Mouse (Mus musculus): ENCODE data around the gene Pde3b. TPM values are rescaled to one million over a fixed set of nuclear protein-coding genes. Genes with fewer than 3 reads are reported as not detected.
"Not testable (repeated sequence)": the region's sequence is repeated elsewhere in the genome, so short reads cannot be mapped to it uniquely, and the experiment has no call there.

Gene Pde3b
- 10 to 100 TPM in 1 of 2 experiments, 1 to 10 TPM in 1; 9.1 to 10.5 TPM for total RNA-seq (2021)

DNA sequence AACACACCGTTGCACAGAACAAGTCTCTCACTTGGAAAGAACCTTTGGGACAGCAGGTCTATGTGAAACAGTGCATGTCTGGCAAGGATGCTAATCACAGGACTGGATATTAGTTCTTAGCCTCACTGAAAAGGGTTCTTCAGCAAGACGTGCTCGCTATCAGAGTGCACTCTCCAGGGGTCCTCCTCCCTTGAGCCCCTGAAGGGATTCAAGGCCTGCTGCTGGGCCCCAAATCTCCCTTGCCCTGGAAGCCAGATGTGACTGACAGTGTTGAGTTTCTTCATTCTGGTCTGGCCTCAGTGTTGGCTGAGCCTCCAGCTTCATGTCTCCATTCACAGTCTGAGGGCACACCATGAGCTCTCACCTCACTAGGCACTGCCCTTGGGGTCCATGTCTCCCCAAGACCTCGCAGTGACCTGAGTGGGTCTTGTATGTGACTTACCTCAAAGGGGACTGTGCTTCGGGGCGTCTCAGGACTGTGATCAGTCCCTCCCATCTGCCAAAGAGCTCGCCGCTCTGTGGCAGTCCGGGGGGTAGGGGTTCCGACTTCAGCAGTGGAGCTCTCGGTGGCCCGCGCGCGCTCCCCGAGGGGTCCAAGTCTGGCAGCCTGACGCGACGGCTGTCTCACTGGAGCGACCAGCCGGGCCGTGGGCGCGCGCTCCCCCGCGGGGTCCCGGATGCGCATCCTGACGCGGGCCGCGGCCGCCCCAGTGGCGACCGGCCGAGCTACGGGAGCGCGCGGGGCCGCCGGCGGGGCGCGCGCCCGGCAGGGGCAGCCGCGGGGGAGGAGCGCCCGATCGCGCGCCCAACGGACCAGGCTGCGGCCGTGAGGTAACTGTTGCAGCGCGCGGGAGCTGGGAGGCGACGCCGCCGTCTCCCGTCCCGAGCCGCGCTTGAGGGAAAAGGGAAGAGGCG is at the start of gene Pde3b:
Gene Pde3b (plus strand): TSS at position 861 of the 915 bp plus-strand sequence.
- peak; percentile 38 to 52 for DNase-seq (ENCODE audit: extremely low spot score in 1 of 2, low spot score in 1 of 2)

DNA sequence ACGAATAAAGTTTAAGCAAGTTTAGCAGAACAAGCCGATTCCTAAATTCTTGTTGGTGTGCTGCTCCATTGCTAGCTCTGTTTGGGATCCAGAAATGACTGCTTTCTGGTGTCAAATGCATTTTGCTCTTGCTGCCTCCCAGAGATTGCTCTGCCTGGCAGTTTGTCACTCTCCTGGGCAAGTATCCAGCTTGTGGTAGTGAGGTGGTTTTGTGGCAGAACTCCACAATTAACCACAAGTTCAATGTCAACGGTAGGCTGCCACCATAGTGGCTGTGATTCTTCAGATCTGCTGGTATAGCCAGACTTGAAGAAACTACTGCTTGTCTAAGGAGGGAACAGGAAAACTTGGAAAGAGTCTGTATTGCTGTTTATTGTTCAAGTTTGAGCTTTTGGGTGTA is 13.0 kb upstream of the Pde3b start:
- peak in 1 of 2 experiments; percentile 18 for DNase-seq (ENCODE audit: extremely low spot score in 1 of 2, low spot score in 1 of 2)

DNA sequence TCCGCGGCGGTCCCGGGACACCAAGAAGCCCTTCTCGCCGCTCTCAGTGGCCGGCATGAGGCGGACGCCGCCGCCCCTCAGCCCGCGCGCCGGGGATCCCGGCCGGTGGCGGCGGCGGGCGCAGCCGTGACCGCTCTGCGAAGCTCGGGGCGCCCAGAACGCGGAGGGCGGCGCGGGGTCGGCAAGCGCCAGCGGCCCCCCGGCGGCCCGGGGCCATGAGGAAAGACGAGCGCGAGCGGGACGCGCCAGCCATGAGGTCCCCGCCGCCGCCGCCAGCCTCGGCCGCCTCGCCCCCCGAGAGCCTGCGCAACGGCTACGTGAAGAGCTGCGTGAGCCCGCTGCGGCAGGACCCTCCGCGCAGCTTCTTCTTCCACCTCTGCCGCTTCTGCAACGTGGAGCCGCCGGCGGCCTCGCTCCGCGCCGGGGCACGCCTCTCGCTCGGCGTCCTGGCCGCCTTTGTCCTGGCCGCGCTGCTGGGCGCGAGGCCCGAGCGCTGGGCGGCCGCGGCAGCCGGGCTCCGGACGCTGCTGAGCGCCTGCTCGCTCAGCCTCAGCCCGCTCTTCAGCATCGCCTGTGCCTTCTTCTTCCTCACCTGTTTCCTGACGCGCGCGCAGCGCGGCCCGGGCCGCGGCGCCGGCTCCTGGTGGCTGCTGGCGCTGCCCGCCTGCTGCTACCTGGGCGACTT is 397 bp downstream of the Pde3b start:
- DNase-seq (ENCODE audit: extremely low spot score in 1 of 2, low spot score in 1 of 2), result peak; percentile 46 to 51

DNA sequence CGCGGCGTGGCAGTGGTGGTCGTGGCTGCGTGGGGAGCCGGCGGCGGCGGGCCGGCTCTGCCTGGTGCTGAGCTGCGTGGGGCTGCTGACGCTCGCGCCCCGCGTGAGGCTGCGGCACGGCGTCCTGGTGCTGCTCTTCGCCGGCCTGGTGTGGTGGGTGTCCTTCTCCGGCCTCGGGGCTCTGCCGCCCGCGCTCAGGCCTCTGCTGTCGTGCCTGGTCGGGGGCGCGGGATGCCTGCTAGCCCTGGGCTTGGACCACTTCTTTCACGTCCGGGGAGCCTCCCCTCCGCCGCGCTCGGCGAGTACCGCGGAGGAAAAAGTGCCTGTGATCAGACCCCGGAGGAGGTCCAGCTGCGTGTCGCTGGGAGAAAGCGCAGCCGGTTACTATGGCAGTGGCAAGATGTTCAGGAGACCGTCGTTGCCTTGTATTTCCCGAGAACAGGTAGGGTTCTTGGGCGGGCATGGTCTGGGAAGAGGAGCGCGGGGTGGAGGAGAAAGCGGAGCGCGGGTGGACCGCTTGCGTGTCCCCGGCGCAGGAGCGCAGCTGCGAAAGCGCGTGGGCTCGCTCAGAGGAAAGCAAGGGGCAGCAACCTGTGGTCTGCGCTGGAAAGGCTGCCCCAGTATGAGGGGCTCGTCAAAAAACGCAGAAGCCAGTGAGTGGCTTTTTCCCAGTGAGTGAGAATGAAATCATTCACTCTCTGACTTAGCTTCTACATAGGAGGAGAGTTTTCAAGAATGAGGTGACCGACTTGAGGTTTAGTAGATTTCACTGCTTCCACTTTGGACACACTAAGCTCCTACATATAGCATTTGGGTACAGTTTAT is 1.2 kb downstream of the Pde3b start:
- DNase-seq (ENCODE audit: extremely low spot score in 1 of 2, low spot score in 1 of 2), result peak; percentile 30 to 50

DNA sequence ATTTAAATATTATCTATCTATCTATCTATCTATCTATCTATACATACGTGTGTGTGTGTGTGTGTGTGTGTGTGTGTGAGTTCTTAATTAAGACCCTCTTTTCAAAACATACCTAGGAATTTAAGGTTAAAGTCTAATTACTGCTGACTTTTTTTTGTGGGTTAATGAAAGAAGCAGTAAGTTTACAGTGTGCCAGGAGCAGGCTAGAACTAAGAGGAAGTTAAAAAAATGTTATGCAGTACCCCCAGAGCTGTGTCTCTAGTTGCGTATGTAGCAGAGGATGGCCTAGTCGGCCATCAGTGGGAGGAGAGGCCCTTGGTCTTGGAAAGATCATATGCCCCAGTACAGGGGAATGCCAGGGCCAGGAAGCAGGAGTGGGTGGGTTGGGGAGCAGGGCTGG is 4.2 kb downstream of the Pde3b start:
- DNase-seq (ENCODE audit: extremely low spot score in 1 of 2, low spot score in 1 of 2), result not testable (repeated sequence)

DNA sequence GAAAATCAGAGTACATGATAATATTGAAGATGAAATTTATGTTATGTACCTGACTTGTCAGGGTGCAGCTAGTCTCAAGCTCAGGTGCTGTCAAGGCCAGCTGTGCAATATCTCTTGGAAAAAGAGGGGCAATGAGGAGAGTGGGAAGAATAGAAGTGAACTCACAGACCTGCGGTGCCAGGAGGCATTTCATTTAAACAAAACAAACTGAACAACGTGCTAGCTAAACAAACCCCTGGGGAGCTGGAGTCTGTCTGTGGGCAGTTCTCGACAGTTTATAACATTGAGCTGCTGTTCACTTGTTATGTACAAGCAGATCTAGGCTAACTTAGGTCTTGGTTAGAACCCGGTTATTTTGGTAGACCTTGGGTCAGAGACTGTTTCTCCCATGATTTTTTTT is 5.8 kb downstream of the Pde3b start:
- no peak for DNase-seq (ENCODE audit: extremely low spot score in 1 of 2, low spot score in 1 of 2)

DNA sequence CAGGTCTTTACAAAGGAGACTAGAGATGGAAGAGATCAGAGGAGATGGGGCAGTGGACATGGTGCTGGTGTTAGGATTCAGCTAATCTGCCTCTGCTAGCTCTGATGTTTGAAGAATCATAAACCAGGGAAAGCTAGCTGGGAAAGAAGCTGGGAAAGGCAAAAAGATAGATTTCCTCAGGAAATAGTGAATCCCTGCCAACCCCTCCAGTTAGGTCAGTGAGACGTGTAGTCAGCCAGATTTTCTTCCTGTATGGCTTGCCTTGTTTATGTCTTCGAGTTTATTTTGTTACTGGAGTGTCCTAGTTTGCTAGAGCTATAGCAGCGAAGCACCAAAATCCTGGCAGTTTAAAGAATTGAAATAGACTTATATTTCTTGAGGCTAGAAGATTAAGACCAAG is 7.1 kb downstream of the Pde3b start:
- no peak for DNase-seq (ENCODE audit: extremely low spot score in 1 of 2, low spot score in 1 of 2)

DNA sequence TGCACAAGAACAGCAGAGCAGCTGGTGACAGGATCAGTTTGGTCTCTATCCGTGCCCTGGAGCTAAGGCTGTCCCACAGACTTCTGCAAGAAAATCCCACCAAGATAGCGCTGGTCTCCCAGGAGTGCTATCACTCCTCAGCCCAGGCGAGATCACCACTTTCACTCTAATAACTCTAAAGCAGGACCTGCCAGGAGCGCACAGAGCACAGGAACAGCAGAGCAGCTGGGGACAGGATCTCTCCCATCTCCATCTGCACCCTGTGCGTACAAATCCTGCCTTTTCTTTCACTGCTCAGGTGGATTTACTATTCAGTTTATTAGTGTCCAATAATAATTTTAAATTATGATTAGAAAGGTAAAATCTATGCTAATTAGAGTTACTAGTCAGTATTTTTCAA is 14.7 kb downstream of the Pde3b start:
- DNase-seq (ENCODE audit: extremely low spot score in 1 of 2, low spot score in 1 of 2), result no peak

DNA sequence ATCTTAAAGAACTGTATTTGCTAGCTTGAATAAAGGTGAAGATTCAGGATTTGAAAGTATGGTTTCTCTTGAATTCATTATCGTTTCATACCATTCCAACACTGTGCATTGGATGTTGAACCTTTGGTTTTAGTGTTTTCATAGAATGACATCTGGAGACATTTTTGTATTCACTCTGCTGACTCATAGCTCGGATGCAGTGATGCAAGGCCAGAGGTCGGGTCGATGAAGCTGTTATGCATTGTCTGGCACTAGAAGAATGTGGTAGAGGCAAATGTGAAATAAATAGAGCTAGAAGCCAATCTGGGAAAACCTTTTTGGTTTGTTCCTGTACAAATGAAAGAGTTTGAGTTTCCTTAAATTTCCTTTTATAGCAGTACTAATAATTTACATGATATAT is 16.9 kb downstream of the Pde3b start:
- DNase-seq (ENCODE audit: extremely low spot score in 1 of 2, low spot score in 1 of 2), result no peak

DNA sequence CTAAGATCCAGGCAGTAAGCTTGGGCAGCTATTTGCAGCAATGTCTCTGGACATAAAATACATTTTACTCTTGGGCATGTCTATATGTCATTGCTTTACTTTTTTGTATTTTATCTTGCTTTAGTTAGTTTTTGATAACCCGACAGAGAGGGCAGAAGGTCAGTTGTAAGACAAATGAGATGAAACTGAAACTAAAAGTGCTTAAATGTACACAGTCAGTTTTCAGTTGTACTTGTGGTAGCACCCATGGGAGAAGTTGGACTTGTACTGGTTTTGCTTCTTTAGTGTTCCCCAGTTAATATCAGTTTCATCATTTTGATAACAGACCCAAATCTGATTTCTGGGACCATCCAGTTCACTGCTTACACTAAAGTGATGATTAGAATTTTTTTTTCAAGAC is 24.6 kb downstream of the Pde3b start:
- no peak for DNase-seq (ENCODE audit: extremely low spot score in 1 of 2, low spot score in 1 of 2)

DNA sequence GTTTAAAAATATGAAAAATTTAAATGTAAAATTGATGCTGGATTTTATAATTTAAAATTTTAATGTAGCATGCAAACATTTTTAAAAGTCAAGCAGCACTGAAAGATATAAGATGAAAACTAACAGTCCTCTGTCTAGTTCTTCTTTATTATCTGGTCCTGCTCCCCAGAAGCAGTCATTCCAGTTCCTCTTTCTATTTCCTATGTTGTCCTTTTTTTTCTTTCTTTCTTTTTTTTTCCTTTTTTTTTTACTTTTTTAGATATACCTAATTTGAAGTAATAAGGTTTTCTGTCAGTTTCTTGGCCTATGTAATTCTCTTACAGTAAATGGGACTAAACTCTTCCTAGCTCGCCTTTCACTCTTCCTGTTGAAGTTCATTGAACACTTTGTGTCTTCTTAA is 25.4 kb downstream of the Pde3b start:
- no peak for DNase-seq (ENCODE audit: extremely low spot score in 1 of 2, low spot score in 1 of 2)

DNA sequence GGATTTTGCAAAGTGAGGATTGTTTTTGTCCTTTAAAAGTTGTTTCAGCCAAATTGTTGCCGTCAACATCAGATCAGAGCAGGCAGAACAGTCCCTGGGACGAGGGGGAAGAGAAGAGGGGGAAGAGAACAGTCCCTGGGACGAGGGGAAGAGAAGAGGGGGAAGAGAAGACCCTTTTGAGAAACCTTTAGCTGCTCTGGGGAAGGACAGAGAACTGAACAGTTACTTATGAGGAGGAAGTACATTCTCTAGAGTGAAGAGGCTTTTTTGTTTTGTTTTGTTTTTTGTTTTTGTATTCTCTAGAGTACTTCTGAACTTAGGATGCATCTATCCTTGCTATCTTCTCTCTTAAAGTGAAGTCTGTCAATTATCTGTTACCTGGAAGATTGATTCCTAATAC is 37.8 kb downstream of the Pde3b start:
- DNase-seq (ENCODE audit: extremely low spot score in 1 of 2, low spot score in 1 of 2), result no peak

DNA sequence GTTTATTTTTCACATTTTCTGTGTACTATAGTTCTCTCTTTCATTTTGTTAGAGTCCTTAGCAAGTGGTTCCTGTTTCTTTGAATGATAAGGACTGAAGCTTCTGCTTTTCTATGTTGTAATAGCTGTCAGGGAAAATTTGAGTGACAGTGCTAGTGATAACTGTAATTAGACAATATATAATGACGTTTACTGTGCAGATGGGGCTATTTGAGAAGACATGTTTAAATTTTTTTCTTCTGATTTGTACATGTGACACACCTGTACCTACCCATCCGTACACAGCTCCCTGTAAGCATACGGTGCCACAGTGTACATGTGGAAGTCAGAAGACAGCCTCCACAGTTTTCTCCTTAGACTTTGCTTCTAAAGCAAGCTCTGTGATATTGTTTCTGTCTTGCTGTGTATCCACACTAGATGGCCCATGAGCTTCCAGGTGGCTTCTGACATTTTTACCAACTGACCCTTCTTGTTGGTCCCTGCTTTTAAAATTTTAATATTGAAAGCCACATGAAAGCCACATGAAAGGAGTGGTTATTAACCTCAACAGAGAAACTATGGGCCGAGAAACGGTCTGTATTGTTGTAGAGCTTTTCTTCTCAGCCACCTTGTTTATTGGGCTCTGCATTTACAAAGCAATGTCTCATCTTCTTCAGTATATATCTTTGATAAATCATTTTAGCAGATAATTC is 38.4 kb downstream of the Pde3b start:
- DNase-seq (ENCODE audit: extremely low spot score in 1 of 2, low spot score in 1 of 2), result no peak

DNA sequence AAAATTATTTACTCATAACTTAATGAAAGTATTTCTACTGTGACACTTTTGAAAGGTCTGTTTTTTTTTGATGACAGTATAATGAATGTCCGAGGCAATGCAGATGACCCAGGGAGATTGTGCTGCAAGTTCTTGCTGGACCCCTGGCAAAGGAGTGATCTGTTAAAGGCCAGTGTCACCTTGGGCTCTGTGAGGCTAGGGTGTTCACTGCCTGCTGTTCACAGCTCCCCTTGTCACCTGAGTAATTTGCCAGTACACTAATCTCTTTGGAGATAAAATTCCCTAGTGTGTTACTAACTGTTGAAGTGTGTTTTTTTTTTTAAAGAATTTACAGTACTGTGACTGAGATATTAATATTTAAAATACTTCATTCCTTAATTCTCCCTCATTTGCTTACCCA is 39.8 kb downstream of the Pde3b start:
- DNase-seq (ENCODE audit: extremely low spot score in 1 of 2, low spot score in 1 of 2), result no peak

DNA sequence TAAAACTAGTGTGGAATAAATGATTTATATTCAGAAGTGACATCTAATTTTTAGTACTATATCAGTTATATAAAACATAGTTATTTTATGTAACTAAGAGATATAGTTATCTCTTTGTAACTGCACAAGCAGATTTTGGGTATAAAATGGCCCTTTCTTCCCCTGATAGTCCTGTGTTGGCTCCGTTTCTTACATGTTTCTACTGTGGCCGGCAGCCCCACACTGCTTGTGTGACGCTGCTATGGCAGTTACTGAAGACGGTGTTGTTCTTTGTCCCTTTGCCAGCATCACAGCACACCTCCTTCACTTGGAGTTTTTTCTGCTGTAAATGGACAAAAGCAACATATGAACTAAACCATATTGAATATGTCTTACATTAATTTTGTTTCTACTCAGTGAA is 41.8 kb downstream of the Pde3b start:
- DNase-seq (ENCODE audit: extremely low spot score in 1 of 2, low spot score in 1 of 2), result no peak

DNA sequence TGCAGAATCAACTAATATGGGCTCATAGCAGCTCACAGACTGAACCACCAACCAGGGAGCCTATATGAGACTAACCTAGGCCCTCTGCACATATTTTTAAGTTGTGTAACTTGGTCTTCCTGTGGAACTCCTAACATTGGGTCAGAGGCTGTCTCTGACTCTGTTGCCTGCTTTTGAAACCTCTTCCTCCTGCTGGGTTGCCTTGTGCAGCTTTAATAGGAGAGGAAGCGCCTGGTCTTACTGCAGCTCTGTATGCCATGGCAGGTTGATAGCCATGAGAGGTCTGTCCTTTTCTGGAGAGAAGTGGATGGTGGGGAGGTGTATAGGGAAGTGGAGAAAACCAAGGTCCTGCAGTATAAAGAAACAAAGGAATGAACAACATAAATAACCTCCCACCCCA is 44.8 kb downstream of the Pde3b start:
- no peak for DNase-seq (ENCODE audit: extremely low spot score in 1 of 2, low spot score in 1 of 2)

DNA sequence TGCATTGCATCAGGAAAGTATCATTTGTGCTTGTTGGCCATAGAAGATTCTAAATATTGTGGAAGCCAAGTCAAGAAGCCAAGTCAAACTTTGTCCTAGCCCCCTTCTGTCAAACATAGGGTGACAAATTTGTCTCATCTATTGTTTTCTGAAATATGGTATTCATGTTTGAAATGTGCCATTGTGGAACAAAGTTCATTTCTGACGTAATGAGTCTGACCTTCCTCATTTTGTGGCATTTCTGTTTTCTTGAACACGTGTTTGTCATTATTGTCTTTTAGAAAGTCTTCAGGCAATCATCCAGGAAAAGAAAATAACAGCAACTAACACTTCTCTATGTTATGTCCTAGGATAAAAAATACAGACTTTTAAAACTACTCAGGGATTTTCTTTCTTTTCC is 46.6 kb downstream of the Pde3b start:
- DNase-seq (ENCODE audit: extremely low spot score in 1 of 2, low spot score in 1 of 2), result no peak

DNA sequence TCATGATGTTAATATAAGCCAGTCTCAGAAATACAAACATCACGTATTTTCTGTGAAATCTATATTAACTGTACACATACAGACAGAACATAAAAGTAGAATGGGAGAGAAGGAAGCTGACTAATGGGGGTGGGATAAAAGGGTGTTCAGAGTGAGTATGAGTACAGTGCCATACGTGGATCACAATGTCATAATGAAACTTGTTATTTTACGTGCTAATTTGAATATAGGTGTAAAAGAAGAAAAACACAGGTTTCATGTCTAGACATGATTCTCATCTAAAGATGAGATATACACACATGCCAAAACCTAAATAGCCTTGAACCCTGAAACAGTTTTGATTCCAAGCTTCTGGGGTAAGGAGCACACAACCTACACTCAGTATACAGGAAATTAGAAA is 51.3 kb downstream of the Pde3b start:
- DNase-seq (ENCODE audit: extremely low spot score in 1 of 2, low spot score in 1 of 2), result no peak

DNA sequence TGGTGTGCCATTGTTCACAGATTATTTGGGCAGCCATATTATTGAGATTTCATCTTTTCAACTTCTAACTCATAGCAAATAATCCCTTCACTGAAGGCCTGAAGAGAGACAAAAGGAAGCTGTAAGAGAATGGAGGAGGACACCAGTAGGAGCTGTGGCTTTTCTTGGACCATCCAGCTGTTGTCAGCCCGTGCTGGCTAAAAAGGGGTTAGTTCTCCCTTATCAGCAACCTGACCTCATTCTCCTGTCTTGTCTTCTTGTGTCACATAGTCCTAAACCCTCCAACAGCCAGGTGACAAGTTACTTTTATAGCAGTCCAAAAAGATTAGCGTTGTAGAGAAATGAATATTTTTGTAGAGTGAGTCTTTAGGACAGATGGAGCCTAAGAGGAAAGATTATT is 57.4 kb downstream of the Pde3b start:
- DNase-seq (ENCODE audit: extremely low spot score in 1 of 2, low spot score in 1 of 2), result no peak

DNA sequence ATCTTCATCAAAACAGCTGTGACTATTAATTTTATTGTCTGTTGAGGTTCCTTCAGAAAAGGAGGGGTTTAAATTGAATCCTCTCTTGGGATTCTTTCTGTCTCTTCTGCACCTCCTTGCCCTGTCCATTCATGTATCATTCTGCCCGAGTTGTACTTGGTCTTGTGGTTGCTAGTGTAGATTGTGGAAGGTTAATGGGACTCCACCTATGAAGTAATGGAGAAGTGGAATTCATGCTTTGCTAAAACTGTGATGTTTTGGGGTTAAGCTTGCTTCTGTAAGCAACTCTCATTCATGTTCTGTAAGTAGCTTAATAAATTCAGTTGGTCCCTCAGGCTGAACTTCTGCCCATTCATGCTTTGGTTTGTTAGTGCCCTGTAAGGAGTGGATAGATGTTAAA is 59.8 kb downstream of the Pde3b start:
- DNase-seq (ENCODE audit: extremely low spot score in 1 of 2, low spot score in 1 of 2), result no peak

All from layer of hippocampus, postnatal 25 days (tissue).